Mouse (Mus musculus): ENCODE data around the gene Mrtfb.
A peak's percentile ranks its signal among the peaks of the same experiment; 100 is the strongest.

Gene Mrtfb

GRCm38 (mm10) chr16:13354431-13354830 is 98.2 kb downstream of the Mrtfb start:
- DNase-seq, result peak; percentile 76

DNA sequence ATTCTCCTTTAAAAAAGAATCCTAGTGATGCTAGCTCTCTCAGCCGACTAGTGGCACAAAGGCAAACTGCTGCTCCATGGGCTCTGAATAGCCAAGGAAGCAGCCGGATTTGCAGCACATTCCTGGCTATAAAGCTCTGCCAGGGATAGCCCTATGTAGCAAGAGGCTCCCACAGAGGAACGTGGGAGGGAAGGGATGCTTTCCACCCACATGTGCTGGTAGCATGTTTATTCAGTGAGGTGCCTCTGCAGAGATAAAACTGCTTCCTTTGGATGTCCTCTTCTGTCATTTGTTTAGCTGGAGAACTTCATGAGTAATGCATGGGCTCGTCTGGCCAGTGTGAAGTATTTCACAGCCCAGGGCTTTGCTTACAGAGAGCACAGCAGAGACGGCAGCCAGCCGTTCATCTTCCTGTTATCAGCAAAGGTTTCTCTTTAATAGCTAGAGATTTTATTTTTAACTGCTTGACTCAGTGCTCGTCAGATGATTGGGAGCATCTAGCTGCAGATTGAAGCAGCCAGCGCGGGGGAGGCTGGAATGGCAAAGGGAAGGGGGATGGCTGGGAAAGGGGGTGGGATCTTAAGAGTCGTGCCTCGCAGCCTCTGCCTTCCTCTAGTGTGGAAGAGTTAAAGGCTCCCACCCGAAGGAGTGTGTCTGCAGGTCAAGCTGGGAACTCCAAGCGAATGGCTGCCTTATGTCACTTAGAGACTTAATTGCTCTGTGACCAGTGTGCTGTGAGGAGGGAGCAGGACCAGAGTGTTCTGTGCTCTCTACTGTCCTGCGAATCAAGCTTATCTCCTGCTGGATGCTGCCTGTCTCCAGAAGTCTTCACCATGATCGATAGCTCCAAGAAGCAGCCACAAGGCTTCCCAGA is 101.8 kb downstream of the Mrtfb start:
- peak; percentile 98 for DNase-seq

DNA sequence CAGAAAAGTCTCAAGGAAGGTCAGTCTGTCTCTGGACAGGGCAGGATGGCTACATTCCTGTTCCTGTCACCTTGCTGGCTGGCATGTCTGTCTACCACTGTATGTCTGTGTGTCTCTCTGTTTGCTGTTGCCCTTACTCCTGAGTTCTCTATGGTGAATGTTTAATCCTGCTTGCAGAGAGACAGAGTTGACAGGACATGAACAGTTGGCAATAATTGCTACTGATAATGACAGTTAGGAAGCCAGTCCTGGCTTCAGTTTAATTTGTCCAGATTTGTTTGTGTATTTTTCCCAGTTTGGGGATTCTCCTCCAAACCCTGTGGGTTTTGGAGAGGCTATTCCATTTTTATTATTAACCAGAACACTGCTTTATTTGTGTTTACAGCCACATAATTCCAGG is 102.5 kb downstream of the Mrtfb start:
- no peak for DNase-seq

GRCm38 (mm10) chr16:13359405-13359858 is 103.2 kb downstream of the Mrtfb start:
- DNase-seq, result peak; percentile 94

DNA sequence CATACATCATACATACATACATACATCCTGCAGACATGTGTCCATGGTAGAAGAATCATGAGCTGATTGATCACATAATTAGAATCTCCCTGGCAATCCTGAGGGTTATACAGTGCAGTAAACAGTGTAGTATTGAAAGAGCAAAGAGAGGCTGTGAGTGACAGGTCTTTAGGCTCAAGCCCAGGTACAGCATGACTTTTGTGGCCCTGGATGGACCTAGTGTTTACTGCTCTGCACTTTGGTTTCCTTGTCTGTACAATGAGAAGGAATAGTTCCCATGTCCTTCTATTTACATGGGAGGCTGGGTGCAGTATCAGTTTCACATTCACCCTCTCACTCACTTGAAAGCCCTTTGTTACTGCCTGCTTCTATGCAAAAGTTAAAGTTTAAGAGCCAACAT is 103.9 kb downstream of the Mrtfb start:
- peak; percentile 24 for DNase-seq

- peak; percentile 61 for DNase-seq
These were observed 104.6 kb downstream of the Mrtfb start for GRCm38 (mm10) chr16:13360835-13361234.

DNA sequence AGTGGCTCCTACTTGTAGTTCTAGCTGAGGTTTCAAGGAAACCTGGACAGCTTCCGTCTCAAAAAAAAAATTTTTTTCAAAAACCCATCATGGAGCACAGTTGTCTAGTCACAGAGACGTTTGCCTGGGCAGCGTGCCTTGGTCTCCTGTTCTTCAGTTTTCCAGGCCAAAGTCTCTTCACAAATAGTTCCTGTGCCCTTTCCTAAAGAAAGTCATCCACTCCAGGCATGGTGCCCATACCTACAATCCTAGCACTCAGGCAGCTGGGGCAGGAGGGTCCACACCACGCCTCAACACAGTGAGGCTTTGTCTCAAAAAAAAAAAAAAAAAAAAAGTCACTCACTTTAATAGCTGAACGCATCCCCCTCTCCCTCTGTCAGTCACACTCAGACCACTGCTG is 106.9 kb downstream of the Mrtfb start:
- DNase-seq, result peak; percentile 60

GRCm38 (mm10) chr16:13364145-13364544 is 107.9 kb downstream of the Mrtfb start:
- DNase-seq, result peak; percentile 70

- peak; percentile 78 for DNase-seq
These were observed 110.0 kb downstream of the Mrtfb start for GRCm38 (mm10) chr16:13366256-13366655.

GRCm38 (mm10) chr16:13366802-13367465 is 110.7 kb downstream of the Mrtfb start:
- DNase-seq, result peak; percentile 91

GRCm38 (mm10) chr16:13367466-13367856 is 111.2 kb downstream of the Mrtfb start:
- no peak for DNase-seq

- no peak for DNase-seq
These were observed 112.4 kb downstream of the Mrtfb start for GRCm38 (mm10) chr16:13368645-13369044.

DNA sequence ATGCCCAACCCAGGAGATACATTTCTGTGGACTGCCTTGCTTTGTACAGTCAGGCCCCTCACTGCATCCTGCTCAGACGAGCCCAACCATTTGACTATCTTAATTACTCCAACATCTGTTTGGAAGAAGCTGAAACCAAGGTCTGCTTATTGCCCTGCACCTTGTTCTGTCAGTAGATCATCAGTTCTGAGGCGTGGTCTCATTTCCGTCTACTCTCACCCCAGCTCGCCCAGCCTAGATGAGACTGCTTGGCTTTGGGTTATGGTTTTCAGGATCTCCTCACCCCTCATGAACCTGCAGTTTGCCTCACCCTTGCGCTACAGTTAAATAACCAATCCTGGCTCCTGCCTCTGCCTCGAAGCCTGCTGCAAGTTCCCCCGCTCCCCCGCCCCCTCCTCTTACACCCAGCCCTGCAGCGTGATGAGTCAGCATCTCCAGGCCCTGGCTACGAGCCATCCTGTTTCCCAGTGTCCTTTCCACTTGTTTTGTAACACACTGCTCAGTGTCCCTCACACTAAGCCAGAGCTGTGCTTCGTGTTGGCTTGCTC is 115.5 kb downstream of the Mrtfb start:
- DNase-seq, result peak; percentile 99

DNA sequence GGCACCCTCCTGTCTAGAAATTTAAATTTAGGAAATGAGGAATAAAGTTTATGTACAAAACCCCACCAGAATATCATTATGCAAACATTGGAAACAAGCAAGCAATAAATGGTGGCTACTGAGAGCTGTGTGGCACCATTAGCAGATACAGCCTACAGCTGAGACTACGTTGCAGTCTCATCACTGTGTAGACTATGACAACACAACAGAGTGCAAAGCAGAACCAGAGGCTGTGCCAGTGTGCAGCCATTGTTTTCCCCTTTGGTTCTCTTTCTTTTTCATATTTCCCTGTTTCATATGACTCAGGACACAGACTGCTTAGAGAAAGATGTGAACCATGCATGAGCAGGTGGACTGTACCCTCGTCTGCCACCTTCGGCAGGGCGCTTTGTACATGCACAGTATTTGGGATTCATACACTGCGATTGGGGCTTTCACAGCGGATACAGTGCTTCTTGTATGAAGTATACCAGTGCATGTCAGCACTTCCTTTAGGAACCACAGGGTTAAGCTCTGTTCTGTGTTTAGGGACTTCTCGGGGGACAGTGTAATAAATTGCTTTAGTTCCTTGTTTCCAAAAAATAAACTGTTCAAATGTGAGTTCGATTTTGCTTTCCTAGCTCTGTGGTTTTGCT is 116.7 kb downstream of the Mrtfb start:
- DNase-seq, result peak; percentile 86

DNA sequence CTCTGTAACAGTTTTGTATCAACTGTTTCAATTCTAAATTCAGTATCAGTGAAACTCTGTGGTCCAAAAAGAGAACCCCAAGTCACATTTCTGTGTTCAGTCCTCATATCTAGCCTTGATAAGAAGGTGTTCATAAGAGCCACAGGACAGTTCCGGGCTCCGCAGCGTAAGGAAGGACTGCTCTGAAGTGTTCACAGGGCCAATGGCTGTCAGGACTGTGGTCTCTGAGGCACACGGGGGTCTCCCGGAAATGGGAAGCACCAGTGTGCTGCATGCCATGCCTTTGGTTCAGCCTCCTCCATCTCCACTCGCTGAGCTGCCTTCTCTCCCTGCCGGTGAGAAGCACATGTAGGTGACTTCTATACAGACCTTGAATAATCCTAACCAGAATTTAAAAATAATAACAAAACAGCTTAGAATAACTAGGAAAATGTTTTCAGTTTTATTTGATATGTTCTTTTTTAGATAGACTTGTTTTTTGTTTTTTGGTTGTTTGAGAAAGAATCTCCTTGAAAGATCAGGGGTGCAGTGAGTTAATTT is 120.7 kb downstream of the Mrtfb start:
- DNase-seq, result no peak

GRCm38 (mm10) chr16:13378157-13378556 is 121.9 kb downstream of the Mrtfb start:
- DNase-seq, result peak; percentile 98

GRCm38 (mm10) chr16:13379865-13380264 is 123.6 kb downstream of the Mrtfb start:
- DNase-seq, result no peak

DNA sequence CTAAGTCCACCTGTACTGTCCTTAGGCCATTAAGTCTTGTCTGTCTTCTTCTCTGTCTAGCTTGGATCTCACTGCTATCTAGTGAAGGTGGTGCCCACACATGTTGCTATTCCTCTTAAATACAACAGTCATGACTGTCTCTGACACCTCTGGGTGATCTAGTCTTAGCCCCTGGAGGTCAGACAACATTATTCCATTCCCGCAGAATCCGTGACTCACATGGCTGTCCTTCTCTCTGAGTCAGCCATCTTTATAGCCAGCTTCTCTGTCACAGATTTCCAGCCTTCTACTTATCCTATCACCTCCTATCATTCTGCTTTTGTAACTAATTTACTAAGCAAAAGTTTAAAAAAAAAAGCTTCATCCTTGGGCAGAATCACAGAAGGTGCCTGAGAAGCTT is 125.5 kb downstream of the Mrtfb start:
- no peak for DNase-seq

DNA sequence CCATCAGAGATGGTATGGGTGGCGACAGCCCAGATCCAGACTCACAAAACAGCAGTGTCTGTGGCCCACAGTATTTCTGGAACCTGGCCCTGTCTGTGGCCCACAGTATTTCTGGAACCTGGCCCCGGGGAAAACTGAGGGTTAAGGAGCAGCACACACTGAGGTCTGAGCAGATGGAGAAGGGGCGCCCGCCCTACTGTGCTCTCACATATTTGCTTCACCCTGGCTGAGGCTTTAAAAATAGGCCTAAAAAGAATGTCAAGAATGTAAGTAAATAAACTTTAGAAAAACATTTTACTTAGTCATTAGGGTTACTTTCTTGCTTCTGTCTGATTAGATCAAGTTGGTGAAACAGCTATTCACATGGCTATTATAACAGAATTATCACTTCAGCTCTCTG is 131.0 kb downstream of the Mrtfb start:
- DNase-seq, result peak; percentile 87

DNA sequence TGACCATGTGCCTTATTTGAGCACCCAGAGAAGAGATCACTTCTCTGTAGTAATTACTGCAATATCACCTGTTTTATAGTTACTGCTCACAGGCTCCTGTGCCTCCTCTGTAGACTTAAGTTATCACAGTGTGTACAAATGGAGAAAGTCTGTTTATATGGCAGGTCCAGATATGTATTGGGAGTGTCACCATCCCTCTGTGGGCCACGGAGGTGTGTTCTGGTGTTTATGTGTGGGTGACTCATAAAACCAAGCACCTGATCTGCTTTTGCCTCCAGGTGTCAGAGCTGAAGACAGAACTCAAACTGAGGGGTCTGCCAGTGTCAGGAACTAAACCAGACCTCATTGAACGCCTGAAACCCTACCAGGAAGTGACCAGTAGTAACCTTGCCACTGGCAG is 144.1 kb downstream of the Mrtfb start:
- DNase-seq, result no peak

- no peak for DNase-seq
These were observed 145.3 kb downstream of the Mrtfb start for GRCm38 (mm10) chr16:13401591-13401990.

DNA sequence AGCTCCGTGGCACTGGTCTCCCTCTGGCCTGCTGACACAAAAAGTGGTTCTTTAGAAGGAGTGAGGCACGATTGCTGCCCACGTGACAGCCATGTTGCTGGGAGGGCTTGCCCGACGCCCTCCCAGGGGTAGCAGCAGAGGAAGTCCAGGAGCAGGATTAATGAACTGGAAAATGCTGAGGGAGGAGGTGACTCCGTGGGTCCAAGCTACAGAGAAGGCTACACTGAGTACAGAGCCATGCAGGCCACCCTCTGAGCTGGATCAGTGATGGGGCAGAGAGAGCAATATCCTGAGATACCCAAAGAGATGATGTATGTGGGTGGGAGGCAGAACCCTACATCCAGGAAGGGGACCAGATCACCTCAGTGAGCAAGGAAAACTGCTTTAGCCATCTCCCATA is 148.4 kb downstream of the Mrtfb start:
- DNase-seq, result no peak

DNA sequence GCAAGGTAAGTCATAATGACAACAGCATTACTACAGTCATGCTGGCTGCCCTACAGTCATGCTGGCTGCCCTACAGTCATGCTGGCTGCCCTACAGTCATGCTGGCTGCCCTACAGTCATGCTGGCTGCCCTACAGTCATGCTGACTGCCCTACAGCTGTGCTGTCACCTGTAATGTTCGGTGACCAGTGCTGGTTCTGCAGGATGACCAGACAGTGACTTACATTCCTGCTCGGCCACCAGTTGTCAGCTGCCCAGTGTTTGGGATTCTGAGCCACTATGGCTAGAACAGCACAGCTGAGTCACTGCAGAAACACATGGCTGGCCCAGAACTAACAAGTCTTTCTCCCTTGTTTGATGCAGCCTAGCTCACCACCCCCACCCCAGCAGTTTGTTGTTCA is 149.1 kb downstream of the Mrtfb start:
- DNase-seq, result no peak

Data from heart, adult 11 months (tissue).